Mouse (Mus musculus) E14TG2a.4 (cell line): ENCODE measurements around the gene Nkain4.

ENCODE experiments used
- H3K27me3 ChIP-seq: 2 replicates; pipeline ENCODE4 v1.6.1; 2014; ENCODE audit warnings: low read length, control low read depth; ENCODE audit not compliant: insufficient read depth
- H3K36me3 ChIP-seq: 2 replicates; pipeline ENCODE4 v1.6.1; 2014; ENCODE audit warnings: low read length, control low read depth; ENCODE audit not compliant: insufficient read depth
- H3K4me1 ChIP-seq: replicated peaks from 2 replicates; pipeline ENCODE4 v1.6.1; 2014; ENCODE audit warnings: low read depth, low read length, control low read depth
- H3K4me3 ChIP-seq: replicated peaks from 2 replicates; pipeline ENCODE4 v1.5.1; 2014; ENCODE audit warnings: mild to moderate bottlenecking, low read length
- H3K9me3 ChIP-seq: 2 replicates; pipeline ENCODE4 v1.6.1; 2014; ENCODE audit warnings: low read length, control low read depth
- CTCF ChIP-seq: conservative IDR thresholded peaks from 2 replicates; pipeline ENCODE4 v1.5.1; 2014; ENCODE audit warnings: low read length
- NANOG ChIP-seq: IDR thresholded peaks from 2 replicates; pipeline ENCODE4 v1.6.1; 2014; ENCODE audit warnings: borderline replicate concordance, low read length, mixed read lengths
- POU5F1 ChIP-seq: IDR thresholded peaks from 2 replicates; pipeline ENCODE4 v1.6.1; 2014; ENCODE audit warnings: low read length, borderline replicate concordance

The Nkain4 gene

DNA sequence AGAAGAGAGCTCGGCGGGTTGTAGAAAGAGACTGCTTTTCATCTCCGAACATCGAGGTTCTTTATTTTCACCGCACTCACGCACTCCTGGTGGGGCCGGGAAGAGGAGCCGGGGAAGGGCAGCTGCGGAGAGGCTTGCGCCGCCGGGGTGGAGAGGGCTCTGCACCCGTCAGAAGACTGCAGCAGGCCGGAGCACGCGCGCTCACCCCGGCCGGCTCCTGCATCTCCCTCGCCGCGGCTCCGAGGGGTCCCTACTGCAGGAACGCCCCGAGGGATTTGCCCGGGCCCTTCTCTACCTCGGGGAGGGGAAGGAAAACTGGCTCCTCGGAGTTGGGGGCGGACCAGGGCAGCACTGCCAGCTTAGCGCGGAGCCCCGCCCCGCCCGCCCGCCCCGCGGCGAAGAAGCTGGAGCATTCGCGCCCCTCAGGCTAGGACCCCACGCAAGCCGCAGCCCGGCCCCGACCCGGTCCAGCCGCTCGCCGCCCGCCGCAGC, 60.9 kb downstream of the Nkain4 start:
- Histone ChIP-seq H3K27me3 (peaks cover 91% of the 10 kb centered on the region), H3K4me1 (peaks cover 71% of the 10 kb centered on the region), H3K4me3 (peak overlapping the region; percentile 83), H3K9me3 (no peaks in the 10 kb centered on the region), H3K36me3 (no peaks in the 10 kb centered on the region)
- TF ChIP-seq NANOG: no peak
- no peak for TF ChIP-seq CTCF
- TF ChIP-seq POU5F1: no peak

DNA sequence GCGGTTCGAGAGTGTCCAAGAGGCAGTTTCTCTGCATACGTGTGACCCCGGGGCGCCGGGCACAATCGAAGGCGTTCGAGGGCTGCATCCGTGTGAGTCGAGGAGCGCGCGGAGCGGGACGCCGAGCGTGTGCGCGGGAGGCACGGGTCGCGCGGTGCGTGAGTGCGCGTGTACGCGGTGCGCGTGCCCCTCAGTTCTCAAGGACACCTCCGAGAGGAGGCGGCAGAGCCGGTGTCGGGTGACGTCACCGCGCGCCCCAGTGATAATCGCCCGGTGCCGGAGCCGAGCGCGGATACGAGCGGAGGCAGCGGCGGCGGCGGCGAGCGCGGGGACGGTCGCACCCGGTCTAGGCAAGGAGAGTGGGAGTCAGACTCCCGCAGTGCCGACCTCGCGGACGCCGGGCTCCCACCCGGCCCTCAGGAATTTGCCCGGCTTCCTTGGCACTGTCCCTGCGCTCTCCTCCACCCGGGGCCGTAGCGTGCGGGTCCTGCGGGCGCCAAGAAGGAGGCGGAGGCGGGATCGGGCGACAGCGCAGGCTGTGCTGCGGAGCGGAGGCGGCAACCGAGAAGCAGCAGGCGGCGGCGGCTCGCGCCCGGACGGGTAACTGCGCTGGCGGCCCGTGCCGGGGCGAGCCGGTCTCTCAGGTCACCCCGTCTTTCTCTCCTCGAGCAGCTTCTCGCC, 61.5 kb downstream of the Nkain4 start:
- no peak for TF ChIP-seq POU5F1
- TF ChIP-seq NANOG: no peak
- TF ChIP-seq CTCF: no peak
- H3K27me3 ChIP-seq: peaks cover 95% of the 10 kb centered on the region

DNA sequence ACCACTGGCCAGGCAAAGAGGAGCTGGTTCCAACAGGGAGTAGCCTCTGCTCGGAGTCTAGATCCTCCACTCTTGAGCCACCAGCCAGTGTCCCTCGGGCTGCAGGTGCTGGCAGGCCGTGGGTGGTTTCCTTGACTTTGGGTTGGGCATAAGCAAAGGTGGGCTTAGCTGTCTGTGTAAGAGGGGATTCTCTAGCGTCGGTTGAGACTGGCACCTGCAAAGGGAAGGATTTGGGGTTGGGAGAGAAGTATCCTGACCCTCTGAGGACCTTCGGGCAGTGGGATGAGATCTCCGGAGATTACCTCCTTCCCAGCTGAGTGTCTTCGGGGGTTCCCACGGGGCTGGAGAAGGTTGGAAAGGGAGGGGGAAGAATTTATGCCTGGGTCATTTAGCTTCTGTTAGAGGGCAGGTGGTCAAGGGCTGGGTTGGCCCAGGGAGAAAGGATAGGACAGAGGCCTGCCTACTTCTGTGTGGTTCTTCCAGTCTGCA, 62.6 kb downstream of the Nkain4 start:
- peak overlapping the region; percentile 83 for H3K4me3 ChIP-seq
- H3K27me3 ChIP-seq: peaks cover 96% of the 10 kb centered on the region
- H3K36me3 ChIP-seq: no peaks in the 10 kb centered on the region
- peaks cover 72% of the 10 kb centered on the region for H3K4me1 ChIP-seq
- TF ChIP-seq NANOG: no peak
- no peak for TF ChIP-seq CTCF
- TF ChIP-seq POU5F1: no peak
- H3K9me3 ChIP-seq: no peaks in the 10 kb centered on the region

More for the DNA sequence above, 61.5 kb downstream of the Nkain4 start:
- Histone ChIP-seq H3K36me3 (no peaks in the 10 kb centered on the region), H3K4me1 (peaks cover 76% of the 10 kb centered on the region), H3K4me3 (peak overlapping the region; percentile 83), H3K9me3 (no peaks in the 10 kb centered on the region)

DNA sequence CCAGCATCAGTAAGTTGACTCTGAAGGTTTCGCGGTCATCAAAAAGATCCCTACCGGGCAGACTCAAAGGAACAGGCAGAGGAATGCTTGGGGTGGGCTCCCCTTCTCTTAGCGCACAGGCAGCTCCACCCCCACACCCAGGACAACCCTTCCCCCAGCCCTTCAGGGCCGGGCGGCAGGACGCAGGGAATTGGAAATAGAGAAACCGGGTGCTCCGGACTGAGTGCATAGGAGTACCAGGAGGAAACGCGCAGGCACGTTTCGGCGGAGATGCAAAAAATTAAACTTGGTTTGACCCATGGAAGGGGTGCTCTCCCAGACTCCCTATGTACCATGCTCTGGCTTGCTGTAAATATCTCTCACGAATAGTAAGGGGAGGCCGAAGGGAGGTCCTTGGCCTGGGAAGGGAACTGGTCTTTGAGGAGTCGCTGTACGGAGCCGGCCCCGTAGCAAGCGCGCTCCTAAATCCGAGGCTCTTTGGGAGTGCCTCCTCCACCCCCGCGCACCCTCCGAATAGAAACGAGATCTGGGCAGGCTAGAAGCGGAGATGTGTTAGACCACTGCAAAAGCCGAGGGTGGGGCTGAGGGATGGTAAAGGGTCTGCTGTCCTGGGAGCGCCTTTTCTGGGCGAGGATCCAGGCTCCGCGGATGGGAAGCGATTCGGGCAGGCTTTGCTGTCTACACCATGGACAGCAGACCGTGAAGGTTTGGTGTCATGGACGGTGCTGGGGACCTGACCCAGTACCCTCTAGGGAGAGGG, 63.2 kb downstream of the Nkain4 start:
- peaks cover 69% of the 10 kb centered on the region for H3K4me1 ChIP-seq
- H3K4me3 ChIP-seq: peak overlapping the region; percentile 83

DNA sequence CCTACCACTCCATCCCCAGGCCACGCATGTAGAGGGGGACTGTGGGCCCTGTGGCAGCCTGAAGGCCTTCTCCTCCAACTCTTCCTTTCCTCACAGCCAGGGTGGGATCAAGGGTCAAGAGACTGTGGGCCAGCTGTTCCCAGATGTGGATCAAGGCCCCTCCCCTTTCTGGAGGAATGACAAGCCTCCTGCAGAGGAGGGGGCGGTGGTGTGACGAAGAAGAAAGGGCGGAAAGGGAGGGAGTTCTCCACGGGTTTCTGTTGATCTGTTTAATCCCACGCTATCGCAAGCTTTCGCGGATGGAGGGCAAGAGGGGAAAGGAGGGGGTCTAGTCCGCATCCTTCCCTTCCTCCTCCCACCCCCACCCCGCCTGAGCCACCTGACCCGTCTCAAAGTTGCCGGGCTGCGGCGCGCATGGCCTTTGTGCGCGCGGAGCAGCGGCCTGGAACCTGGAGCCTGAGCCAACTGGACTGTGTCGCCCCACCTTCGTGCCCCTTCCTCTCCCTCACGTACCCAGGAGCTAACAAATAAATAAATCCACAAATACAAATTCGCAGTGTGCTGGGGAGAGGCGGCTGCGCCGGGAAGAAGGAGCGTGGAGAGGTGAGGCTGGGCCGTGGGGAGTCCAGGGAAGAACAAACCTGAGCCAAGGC, 64.0 kb downstream of the Nkain4 start:
- Histone ChIP-seq H3K27me3 (peaks cover 96% of the 10 kb centered on the region), H3K4me1 (peaks cover 61% of the 10 kb centered on the region), H3K4me3 (peak overlapping the region; percentile 83), H3K36me3 (no peaks in the 10 kb centered on the region), H3K9me3 (no peaks in the 10 kb centered on the region)
- TF ChIP-seq NANOG (no peak), CTCF (no peak), POU5F1 (no peak)

More for the DNA sequence above, 63.2 kb downstream of the Nkain4 start:
- no peaks in the 10 kb centered on the region for H3K9me3 ChIP-seq
- H3K27me3 ChIP-seq: peaks cover 96% of the 10 kb centered on the region
- H3K36me3 ChIP-seq: no peaks in the 10 kb centered on the region
- TF ChIP-seq NANOG (no peak), CTCF (no peak), POU5F1 (no peak)

DNA sequence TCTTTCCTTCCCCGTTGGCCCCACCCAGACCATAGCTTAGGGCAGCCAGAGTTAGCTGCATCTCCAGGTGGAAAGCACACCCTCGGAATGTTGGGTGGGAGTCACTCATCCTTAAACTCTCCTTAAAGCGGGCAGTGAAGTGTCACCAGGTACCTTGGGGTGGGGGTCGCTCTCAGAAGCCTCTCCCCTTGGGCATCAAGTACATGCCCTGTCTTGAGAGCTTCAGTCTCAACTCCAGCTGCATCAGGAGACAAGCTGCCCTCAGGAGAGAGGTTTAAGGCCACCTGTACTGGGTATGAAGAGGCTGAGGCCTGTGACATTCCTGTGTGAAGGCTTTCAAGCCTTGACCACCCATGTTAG, 64.6 kb downstream of the Nkain4 start:
- peaks cover 55% of the 10 kb centered on the region for H3K4me1 ChIP-seq
- TF ChIP-seq NANOG (no peak), POU5F1 (no peak), CTCF (no peak)

DNA sequence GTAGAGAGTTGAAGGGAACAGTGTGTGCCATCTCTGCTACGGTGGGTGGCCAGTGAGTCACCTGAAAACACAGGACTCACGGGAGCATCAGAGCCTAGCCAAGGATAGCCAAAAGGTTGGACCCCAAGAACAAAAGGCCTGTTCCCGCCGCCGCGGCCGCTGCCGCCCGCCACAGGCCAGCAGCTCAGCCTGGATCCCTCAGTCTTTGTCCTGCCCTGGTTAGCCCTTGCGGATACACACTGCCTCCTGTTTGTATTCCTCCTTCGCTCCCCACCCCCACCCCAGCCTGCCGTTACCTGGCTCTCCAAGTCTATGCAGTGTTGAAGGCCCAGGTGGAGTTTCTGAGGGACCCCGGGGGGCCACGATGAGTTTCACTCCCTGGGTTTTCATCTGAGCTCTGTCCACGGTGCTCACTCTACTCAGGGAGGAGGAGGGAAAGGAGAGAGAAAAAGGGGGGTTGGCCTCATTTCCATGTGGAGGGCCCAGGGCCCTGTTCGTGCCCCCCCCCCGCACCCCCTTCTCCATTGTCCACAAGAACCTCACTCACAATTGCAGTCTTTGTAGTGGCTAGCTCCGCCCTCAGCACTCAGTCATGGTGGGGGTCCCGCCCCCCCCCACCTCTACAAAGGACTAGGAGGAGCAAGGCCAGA, 65.1 kb downstream of the Nkain4 start:
- peaks cover 50% of the 10 kb centered on the region for H3K4me1 ChIP-seq
- no peaks in the 10 kb centered on the region for H3K9me3 ChIP-seq

More for the DNA sequence above, 64.6 kb downstream of the Nkain4 start:
- Histone ChIP-seq H3K27me3 (peaks cover 98% of the 10 kb centered on the region), H3K9me3 (no peaks in the 10 kb centered on the region), H3K4me3 (peak overlapping the region; percentile 83), H3K36me3 (no peaks in the 10 kb centered on the region)

DNA sequence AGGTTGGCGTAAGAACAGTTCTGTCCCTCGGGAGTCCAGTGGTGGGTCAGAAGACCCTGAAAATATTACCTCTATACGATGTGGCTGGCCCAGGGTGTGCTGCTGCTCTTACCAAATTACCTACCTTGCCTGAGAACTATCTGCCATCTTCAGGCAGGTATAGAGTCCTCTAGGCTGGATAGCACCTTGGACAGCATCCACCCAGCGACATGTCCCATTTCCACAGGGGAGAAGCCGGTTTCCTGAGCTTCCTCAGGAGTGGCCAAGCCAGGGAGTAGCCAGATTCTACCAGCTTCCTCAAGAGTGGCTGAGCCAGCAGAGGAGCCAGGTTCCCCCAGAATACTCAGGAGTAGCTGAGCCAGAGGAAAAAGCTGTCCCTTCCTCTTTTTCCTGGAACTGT, 69.2 kb downstream of the Nkain4 start:
- H3K4me3 ChIP-seq: no peak overlapping the region
- TF ChIP-seq CTCF: no peak
- no peak for TF ChIP-seq NANOG
- no peak for TF ChIP-seq POU5F1
- no peaks in the 10 kb centered on the region for H3K9me3 ChIP-seq
- H3K27me3 ChIP-seq: peaks cover 67% of the 10 kb centered on the region
- peaks cover 22% of the 10 kb centered on the region for H3K4me1 ChIP-seq
- H3K36me3 ChIP-seq: no peaks in the 10 kb centered on the region

More for the DNA sequence above, 65.1 kb downstream of the Nkain4 start:
- no peaks in the 10 kb centered on the region for H3K36me3 ChIP-seq
- H3K27me3 ChIP-seq: peaks cover 96% of the 10 kb centered on the region
- H3K4me3 ChIP-seq: peak overlapping the region; percentile 83
- TF ChIP-seq POU5F1 (no peak), CTCF (no peak), NANOG (no peak)
